Comparison of ENCODE assay signal across 8 mouse cellular contexts in genomic region chr11:116110540-116110939, GRCm38 (mm10). TPM values are rescaled to one million over a fixed set of nuclear protein-coding genes. Genes with fewer than 3 reads are reported as not detected.
DNase-seq lines count a peak whose midpoint lies in the region; ATAC-seq and TF ChIP-seq lines count a peak whose summit lies in the region.

No protein-coding gene starts in this region.

- 24% methylated on average over 10 of the region's 10 CpGs for WGBS in kidney, embryonic 14.5 days
- 33% methylated on average over 10 of the region's 10 CpGs for WGBS in forebrain, embryonic 16.5 days
- 16% methylated on average over 10 of the region's 10 CpGs for WGBS in liver, embryonic 14.5 days (ENCODE audit: insufficient replicate concordance)
- 35% methylated on average over 10 of the region's 10 CpGs for WGBS in neural tube, embryonic 14.5 days

- peak overlapping the region; percentile 59 for H3K4me2 ChIP-seq in kidney, embryonic 14.5 days (replicated peaks; ENCODE audit: low read depth, low read length)
- peak overlapping the region; percentile 50 for H3K4me2 ChIP-seq in forebrain, embryonic 16.5 days (ENCODE audit: low read length)
- H3K4me2 ChIP-seq in liver, embryonic 14.5 days (ENCODE audit: low read depth): peak overlapping the region; percentile 56
- H3K4me2 ChIP-seq in neural tube, embryonic 14.5 days (ENCODE audit: low read depth, low read length): peak overlapping the region; percentile 45; the same call in 1 of the 2 replicates

- DNase-seq in kidney, postnatal 4 days: no peak
- no peak for DNase-seq in liver, embryonic 14.5 days (ENCODE audit: low read depth in 3 of 3, low spot score in 3 of 3)
- DNase-seq in cerebellum, adult 11-12 months: no peak
- DNase-seq in gastrocnemius, postnatal 36 days: no peak
- no peak for DNase-seq in adrenal gland, postnatal 36 days

- H3K36me3 ChIP-seq in kidney, embryonic 14.5 days (ENCODE audit: control insufficient read depth, insufficient read depth, low read length): no peaks in the 10 kb centered on the region
- H3K36me3 ChIP-seq in forebrain, embryonic 16.5 days (ENCODE audit: control insufficient read depth, insufficient read depth): no peaks in the 10 kb centered on the region
- H3K36me3 ChIP-seq in liver, embryonic 14.5 days (replicated peaks; ENCODE audit: control insufficient read depth, insufficient read depth, low read depth): no peaks in the 10 kb centered on the region
- no peaks in the 10 kb centered on the region for H3K36me3 ChIP-seq in neural tube, embryonic 14.5 days (ENCODE audit: control insufficient read depth, insufficient read depth, low read length)

- no peak overlapping the region for H3K27ac ChIP-seq in kidney, embryonic 14.5 days (ENCODE audit: low read depth, low read length)
- H3K27ac ChIP-seq in forebrain, embryonic 16.5 days (ENCODE audit: low read length): no peak overlapping the region
- H3K27ac ChIP-seq in liver, embryonic 14.5 days: no peak overlapping the region
- no peak overlapping the region for H3K27ac ChIP-seq in neural tube, embryonic 14.5 days (ENCODE audit: low read depth, low read length)

- H3K4me3 ChIP-seq in kidney, embryonic 14.5 days (ENCODE audit: low read length): peak overlapping the region; percentile 47
- H3K4me3 ChIP-seq in forebrain, embryonic 16.5 days (replicated peaks; ENCODE audit: low read length): peak overlapping the region; percentile 39
- H3K4me3 ChIP-seq in liver, embryonic 14.5 days (ENCODE audit: insufficient read depth in 1 of 2, low read depth in 2 of 2, low read length in 2 of 2): peak overlapping the region in 1 of 2 experiments; percentile 50; a peak in 3 of 4 replicates
- peak overlapping the region; percentile 25; the same call in 1 of the 2 replicates for H3K4me3 ChIP-seq in neural tube, embryonic 14.5 days (ENCODE audit: low read depth, low read length)

- no peaks in the 10 kb centered on the region for H3K9me3 ChIP-seq in kidney, embryonic 14.5 days (ENCODE audit: control insufficient read depth, low read length)
- H3K9me3 ChIP-seq in forebrain, embryonic 16.5 days (ENCODE audit: control insufficient read depth, low read length): no peaks in the 10 kb centered on the region
- no peaks in the 10 kb centered on the region for H3K9me3 ChIP-seq in liver, embryonic 14.5 days (ENCODE audit: control insufficient read depth, low read length)
- H3K9me3 ChIP-seq in neural tube, embryonic 14.5 days (ENCODE audit: control insufficient read depth, low read length): no peaks in the 10 kb centered on the region

- intact Hi-C loops in gastrocnemius, postnatal 36 days (cut with DNase I): loop anchor here (1.0 kb wide), 1 partner anchor 20 kb away; no protein-coding TSS in a partner anchor

- no peak; the same call in 1 of the 2 replicates for ATAC-seq in kidney, embryonic 14.5 days (ENCODE audit: low FRiP score, low TSS enrichment)
- ATAC-seq in forebrain, embryonic 16.5 days: no peak
- 0 out of 2 replicates have a peak, but pooled peaks have one; percentile 11 for ATAC-seq in liver, embryonic 14.5 days (ENCODE audit: insufficient read depth)
- ATAC-seq in neural tube, embryonic 14.5 days (ENCODE audit: low read depth): no peak

- no peak for TF ChIP-seq EP300 in liver, embryonic 14.5 days (IDR thresholded peaks at IDR 0.05; ENCODE audit: low read depth)

- no peak for TF ChIP-seq CTCF in liver, embryonic 14.5 days (IDR thresholded peaks at IDR 0.05; ENCODE audit: low read depth)

- H3K9ac ChIP-seq in kidney, embryonic 14.5 days (ENCODE audit: low read depth, low read length): peak overlapping the region; percentile 56; the same call in 1 of the 2 replicates
- H3K9ac ChIP-seq in forebrain, embryonic 16.5 days (replicated peaks; ENCODE audit: low read depth, low read length): peak overlapping the region; percentile 38; the same call in 1 of the 2 replicates
- no peak overlapping the region for H3K9ac ChIP-seq in liver, embryonic 14.5 days (replicated peaks)
- no peak overlapping the region for H3K9ac ChIP-seq in neural tube, embryonic 14.5 days (replicated peaks; ENCODE audit: low read depth, low read length)

- peaks cover 40% of the 10 kb centered on the region for H3K27me3 ChIP-seq in kidney, embryonic 14.5 days (ENCODE audit: control insufficient read depth, insufficient read depth, low read length)
- peaks cover 53% of the 10 kb centered on the region for H3K27me3 ChIP-seq in forebrain, embryonic 16.5 days (replicated peaks; ENCODE audit: control insufficient read depth, insufficient read depth, low read length)
- H3K27me3 ChIP-seq in liver, embryonic 14.5 days (ENCODE audit: control insufficient read depth, insufficient read depth, low read length): peaks cover 38% of the 10 kb centered on the region
- H3K27me3 ChIP-seq in neural tube, embryonic 14.5 days (ENCODE audit: control insufficient read depth, insufficient read depth, low read length): peaks cover 43% of the 10 kb centered on the region

- peaks cover 36% of the 10 kb centered on the region for H3K4me1 ChIP-seq in kidney, embryonic 14.5 days (ENCODE audit: control insufficient read depth, insufficient read depth, low read length)
- H3K4me1 ChIP-seq in forebrain, embryonic 16.5 days (replicated peaks; ENCODE audit: control insufficient read depth, insufficient read depth, low read length): peaks cover 35% of the 10 kb centered on the region
- peaks cover 0 to 6% of the 10 kb centered on the region in 2 experiments; a peak in 3 of 4 replicates for H3K4me1 ChIP-seq in liver, embryonic 14.5 days (replicated peaks; ENCODE audit: control insufficient read depth in 2 of 2, insufficient read depth in 2 of 2, low read length in 1 of 2)
- peaks cover 3% of the 10 kb centered on the region; the same call in 1 of the 2 replicates for H3K4me1 ChIP-seq in neural tube, embryonic 14.5 days (ENCODE audit: control insufficient read depth, insufficient read depth, low read length)

RNA-seq across cellular contexts. Expression of gene Trim47, which starts 16.5 kb away (rescaled TPM):
- polyA plus RNA-seq in kidney, embryonic 14.5 days (2014; fragmentation: Nextera tagmentation; extraction: Ambion mirVana): 12.2 and 12.8 TPM in 2 replicates
- polyA plus RNA-seq in forebrain, embryonic 16.5 days (2015; fragmentation: Nextera tagmentation; extraction: Ambion mirVana): 6.6 and 8.7 TPM in 2 replicates
- 1.8 and 2.0 TPM in 2 replicates for polyA plus RNA-seq in liver, embryonic 14.5 days (2012; rRNA removed)
- 2.2 and 3.2 TPM in 2 replicates for polyA plus RNA-seq in liver, embryonic 14.5 days (2014; fragmentation: Nextera tagmentation; extraction: Ambion mirVana)
- polyA plus RNA-seq in neural tube, embryonic 14.5 days (2014; fragmentation: Nextera tagmentation; extraction: Ambion mirVana): 3.5 and 4.0 TPM in 2 replicates
- 1 to 10 TPM; 9.1 to 9.3 TPM for total RNA-seq in gastrocnemius, postnatal 36 days (2021)
- total RNA-seq in adrenal gland, postnatal 36 days (2021): 10 to 100 TPM; 14.7 to 23.0 TPM

RNA-seq across cellular contexts. Expression of gene Trim65, which starts 20.4 kb away (rescaled TPM):
- 3.2 and 4.1 TPM in 2 replicates for polyA plus RNA-seq in kidney, embryonic 14.5 days (2014; fragmentation: Nextera tagmentation; extraction: Ambion mirVana)
- 2.0 TPM in 2 replicates for polyA plus RNA-seq in forebrain, embryonic 16.5 days (2015; fragmentation: Nextera tagmentation; extraction: Ambion mirVana)
- 1.4 and 1.5 TPM in 2 replicates for polyA plus RNA-seq in liver, embryonic 14.5 days (2012; rRNA removed)
- polyA plus RNA-seq in liver, embryonic 14.5 days (2014; fragmentation: Nextera tagmentation; extraction: Ambion mirVana): 0.83 and 0.97 TPM in 2 replicates
- 3.1 TPM in 2 replicates for polyA plus RNA-seq in neural tube, embryonic 14.5 days (2014; fragmentation: Nextera tagmentation; extraction: Ambion mirVana)
- 1 to 10 TPM; 4.1 to 4.8 TPM for total RNA-seq in gastrocnemius, postnatal 36 days (2021)
- 10 to 100 TPM in 1 of 2 experiments, 1 to 10 TPM in 1; 9.3 to 11.7 TPM for total RNA-seq in adrenal gland, postnatal 36 days (2021)

RNA-seq across cellular contexts. Expression of gene Wbp2, which starts 23.7 kb away (rescaled TPM):
- 55.2 and 80.2 TPM in 2 replicates for polyA plus RNA-seq in kidney, embryonic 14.5 days (2014; fragmentation: Nextera tagmentation; extraction: Ambion mirVana)
- 162 and 163 TPM in 2 replicates for polyA plus RNA-seq in forebrain, embryonic 16.5 days (2015; fragmentation: Nextera tagmentation; extraction: Ambion mirVana)
- polyA plus RNA-seq in liver, embryonic 14.5 days (2012; rRNA removed): 46.2 and 57.4 TPM in 2 replicates
- 74.5 and 87.6 TPM in 2 replicates for polyA plus RNA-seq in liver, embryonic 14.5 days (2014; fragmentation: Nextera tagmentation; extraction: Ambion mirVana)
- 161 and 177 TPM in 2 replicates for polyA plus RNA-seq in neural tube, embryonic 14.5 days (2014; fragmentation: Nextera tagmentation; extraction: Ambion mirVana)
- 10 to 100 TPM; 70.1 to 71.0 TPM for total RNA-seq in gastrocnemius, postnatal 36 days (2021)
- 100 to 1,000 TPM; 157 to 178 TPM for total RNA-seq in adrenal gland, postnatal 36 days (2021)

RNA-seq across cellular contexts. Expression of gene Mrpl38, which starts 28.1 kb away (rescaled TPM):
- 111 and 114 TPM in 2 replicates for polyA plus RNA-seq in kidney, embryonic 14.5 days (2014; fragmentation: Nextera tagmentation; extraction: Ambion mirVana)
- 65.3 and 75.2 TPM in 2 replicates for polyA plus RNA-seq in forebrain, embryonic 16.5 days (2015; fragmentation: Nextera tagmentation; extraction: Ambion mirVana)
- 17.5 and 24.8 TPM in 2 replicates for polyA plus RNA-seq in liver, embryonic 14.5 days (2012; rRNA removed)
- 39.5 and 49.2 TPM in 2 replicates for polyA plus RNA-seq in liver, embryonic 14.5 days (2014; fragmentation: Nextera tagmentation; extraction: Ambion mirVana)
- 81.5 and 91.0 TPM in 2 replicates for polyA plus RNA-seq in neural tube, embryonic 14.5 days (2014; fragmentation: Nextera tagmentation; extraction: Ambion mirVana)
- total RNA-seq in gastrocnemius, postnatal 36 days (2021): 10 to 100 TPM; 49.4 to 49.9 TPM
- total RNA-seq in adrenal gland, postnatal 36 days (2021): 100 to 1,000 TPM in 1 of 2 experiments, 10 to 100 TPM in 1; 95.9 to 107 TPM

RNA-seq across cellular contexts. Expression of gene Unc13d, which starts 32.8 kb away (rescaled TPM):
- 1.3 and 1.5 TPM in 2 replicates for polyA plus RNA-seq in kidney, embryonic 14.5 days (2014; fragmentation: Nextera tagmentation; extraction: Ambion mirVana)
- polyA plus RNA-seq in forebrain, embryonic 16.5 days (2015; fragmentation: Nextera tagmentation; extraction: Ambion mirVana): 0.60 and 0.62 TPM in 2 replicates
- 18.7 and 19.6 TPM in 2 replicates for polyA plus RNA-seq in liver, embryonic 14.5 days (2012; rRNA removed)
- polyA plus RNA-seq in liver, embryonic 14.5 days (2014; fragmentation: Nextera tagmentation; extraction: Ambion mirVana): 14.9 and 16.8 TPM in 2 replicates
- polyA plus RNA-seq in neural tube, embryonic 14.5 days (2014; fragmentation: Nextera tagmentation; extraction: Ambion mirVana): 0.88 and 0.98 TPM in 2 replicates
- total RNA-seq in gastrocnemius, postnatal 36 days (2021): under 1 TPM; 0.30 to 0.48 TPM
- total RNA-seq in adrenal gland, postnatal 36 days (2021): under 1 TPM; 0.49 to 0.66 TPM

Comparison
In these comparisons a context has a peak if more than half of its experiments do, and no peak if none do; other contexts are left out.
1. H3K9ac ChIP-seq: peak in kidney, embryonic 14.5 days (single experiment) and forebrain, embryonic 16.5 days (single experiment); none in liver, embryonic 14.5 days (single experiment) and neural tube, embryonic 14.5 days (single experiment).
2. Peak in every context shown above with its lines, with median percentiles within 50 percentile points of each other: H3K4me2 ChIP-seq.